Mouse (Mus musculus): Measurements from ENCODE around the gene Mrps18b. TPM values are rescaled to one million over a fixed set of nuclear protein-coding genes. Genes with fewer than 3 reads are reported as not detected.

The Mrps18b gene
- polyA plus RNA-seq, 1 experiment from 2014 or later: 73.9 TPM

GRCm38 (mm10) chr17:35896781-35897643 is 19.2 kb downstream of the Mrps18b start, which contains the start of gene 2310061I04Rik:
2310061I04Rik (minus strand) TSS chr17:35897431.
- WGBS: under 1% methylated on average over 58 of the region's 86 CpGs
- ATAC-seq (ENCODE audit: borderline replicate concordance, extremely low read depth, low FRiP score, low TSS enrichment): peak; percentile 92
- Histone ChIP-seq H3K27me3 (no peaks in the 10 kb centered on the region), H3K4me1 (peaks cover 17% of the 10 kb centered on the region), H3K36me3 (peaks cover 48% of the 10 kb centered on the region), H3K4me2 (peak within 1 kb of the TSS; percentile 97), H3K27ac (peak within 1 kb of the TSS; percentile 85), H3K4me3 (peak within 1 kb of the TSS; percentile 86), H3K9me3 (no peaks in the 10 kb centered on the region), H3K9ac (peak within 1 kb of the TSS; percentile 86)

GRCm38 (mm10) chr17:35887725-35888124 is 28.5 kb downstream of the Mrps18b start:
- Histone ChIP-seq H3K4me3 (no peak overlapping the region), H3K9me3 (no peaks in the 10 kb centered on the region), H3K9ac (no peak overlapping the region), H3K4me2 (no peak overlapping the region), H3K4me1 (no peaks in the 10 kb centered on the region), H3K36me3 (peaks cover 93% of the 10 kb centered on the region), H3K27me3 (no peaks in the 10 kb centered on the region), H3K27ac (no peak overlapping the region)
- 88% methylated on average over 11 of the region's 17 CpGs for WGBS
- no peak for ATAC-seq (ENCODE audit: borderline replicate concordance, extremely low read depth, low FRiP score, low TSS enrichment)

GRCm38 (mm10) chr17:35883777-35884176 is 32.4 kb downstream of the Mrps18b start:
- no peak overlapping the region for H3K9ac ChIP-seq
- H3K4me3 ChIP-seq: no peak overlapping the region
- no peak overlapping the region for H3K4me2 ChIP-seq
- H3K4me1 ChIP-seq: peaks cover 16% of the 10 kb centered on the region
- no peak for ATAC-seq (ENCODE audit: borderline replicate concordance, extremely low read depth, low FRiP score, low TSS enrichment)
- WGBS: 95% methylated on average over 14 of the region's 14 CpGs
- H3K27me3 ChIP-seq: no peaks in the 10 kb centered on the region
- peaks cover 71% of the 10 kb centered on the region for H3K36me3 ChIP-seq
- H3K27ac ChIP-seq: no peak overlapping the region
- H3K9me3 ChIP-seq: no peaks in the 10 kb centered on the region

GRCm38 (mm10) chr17:35882924-35883323 is 33.3 kb downstream of the Mrps18b start:
- Histone ChIP-seq H3K27ac (no peak overlapping the region), H3K4me1 (peaks cover 16% of the 10 kb centered on the region), H3K27me3 (no peaks in the 10 kb centered on the region), H3K4me2 (no peak overlapping the region), H3K9me3 (no peaks in the 10 kb centered on the region), H3K4me3 (no peak overlapping the region), H3K9ac (no peak overlapping the region), H3K36me3 (peaks cover 62% of the 10 kb centered on the region)
- WGBS: 88% methylated on average over 17 of the region's 17 CpGs
- no peak for ATAC-seq (ENCODE audit: borderline replicate concordance, extremely low read depth, low FRiP score, low TSS enrichment)

GRCm38 (mm10) chr17:35879245-35880057 is 36.7 kb downstream of the Mrps18b start, which contains the start of gene Dhx16:
Dhx16 (plus strand) TSS chr17:35879819.
- WGBS: 5% methylated on average over 66 of the region's 66 CpGs
- peaks cover 52% of the 10 kb centered on the region for H3K36me3 ChIP-seq
- ATAC-seq (ENCODE audit: borderline replicate concordance, extremely low read depth, low FRiP score, low TSS enrichment): peak; percentile 86

GRCm38 (mm10) chr17:35874721-35875120 is 41.5 kb downstream of the Mrps18b start:
- ATAC-seq (ENCODE audit: borderline replicate concordance, extremely low read depth, low FRiP score, low TSS enrichment): no peak
- Histone ChIP-seq H3K9me3 (no peaks in the 10 kb centered on the region), H3K9ac (no peak overlapping the region), H3K36me3 (peaks cover 30% of the 10 kb centered on the region), H3K4me1 (peaks cover 29% of the 10 kb centered on the region), H3K27ac (no peak overlapping the region), H3K4me2 (no peak overlapping the region), H3K27me3 (no peaks in the 10 kb centered on the region), H3K4me3 (no peak overlapping the region)
- 76% methylated on average over 6 of the region's 6 CpGs for WGBS

More at GRCm38 (mm10) chr17:35879245-35880057, 36.7 kb downstream of the Mrps18b start, which contains the start of gene Dhx16:
- Histone ChIP-seq H3K4me3 (peak within 1 kb of the TSS; percentile 96), H3K4me1 (peaks cover 16% of the 10 kb centered on the region), H3K9ac (peak within 1 kb of the TSS; percentile 82), H3K9me3 (no peaks in the 10 kb centered on the region), H3K4me2 (peak within 1 kb of the TSS; percentile 76), H3K27ac (peak within 1 kb of the TSS; percentile 69), H3K27me3 (no peaks in the 10 kb centered on the region)

- Histone ChIP-seq H3K27me3 (no peaks in the 10 kb centered on the region), H3K9me3 (no peaks in the 10 kb centered on the region), H3K4me2 (peak overlapping the region; percentile 46), H3K36me3 (peaks cover 30% of the 10 kb centered on the region), H3K27ac (no peak overlapping the region; the same call in 1 of the 2 replicates), H3K4me1 (peaks cover 35% of the 10 kb centered on the region), H3K4me3 (0 out of 2 replicates have a peak overlapping the region, but pooled peaks have one; percentile 2), H3K9ac (peak overlapping the region; percentile 22; the same call in 1 of the 2 replicates)
- WGBS: 28% methylated on average over 21 of the region's 21 CpGs
- ATAC-seq (ENCODE audit: borderline replicate concordance, extremely low read depth, low FRiP score, low TSS enrichment): peak; percentile 23; the same call in 1 of the 2 replicates
These were observed 42.2 kb downstream of the Mrps18b start for GRCm38 (mm10) chr17:35873774-35874519.

GRCm38 (mm10) chr17:35870884-35871696 is 45.1 kb downstream of the Mrps18b start:
- Histone ChIP-seq H3K9me3 (no peaks in the 10 kb centered on the region), H3K27ac (peak overlapping the region; percentile 99), H3K27me3 (no peaks in the 10 kb centered on the region), H3K4me2 (peak overlapping the region; percentile 90), H3K36me3 (peaks cover 24% of the 10 kb centered on the region), H3K9ac (peak overlapping the region; percentile 79), H3K4me1 (peaks cover 51% of the 10 kb centered on the region), H3K4me3 (peak overlapping the region; percentile 73)
- WGBS: 68% methylated on average over 8 of the region's 8 CpGs
- ATAC-seq (ENCODE audit: borderline replicate concordance, extremely low read depth, low FRiP score, low TSS enrichment): no peak

- Histone ChIP-seq H3K36me3 (peaks cover 19% of the 10 kb centered on the region), H3K9me3 (no peaks in the 10 kb centered on the region), H3K27me3 (no peaks in the 10 kb centered on the region), H3K9ac (peak overlapping the region; percentile 79), H3K27ac (peak overlapping the region; percentile 99), H3K4me1 (peaks cover 51% of the 10 kb centered on the region), H3K4me2 (peak overlapping the region; percentile 90), H3K4me3 (peak overlapping the region; percentile 73)
- WGBS: 34% methylated on average over 9 of the region's 9 CpGs
- ATAC-seq (ENCODE audit: borderline replicate concordance, extremely low read depth, low FRiP score, low TSS enrichment): peak; percentile 9; the same call in 1 of the 2 replicates
These were observed 45.9 kb downstream of the Mrps18b start for GRCm38 (mm10) chr17:35870151-35870883.
